Mouse (Mus musculus) left cerebral cortex, adult 11 months (tissue): ENCODE data around the gene Cd1d1.
"Not testable (repeated sequence)": the region's sequence is repeated elsewhere in the genome, so short reads cannot be mapped to it uniquely, and the experiment has no call there.

ENCODE experiments used
- DNase-seq: peaks from one replicate; pipeline ENCODE4 v3.0.0; 2022; ENCODE audit warnings: low spot score

The Cd1d1 gene

GRCm38 (mm10) chr3:86999415-86999740 is at the start of gene Cd1d1:
Gene Cd1d1, minus strand, starts transcription at chr3:86999441.
- no peak for DNase-seq

DNA sequence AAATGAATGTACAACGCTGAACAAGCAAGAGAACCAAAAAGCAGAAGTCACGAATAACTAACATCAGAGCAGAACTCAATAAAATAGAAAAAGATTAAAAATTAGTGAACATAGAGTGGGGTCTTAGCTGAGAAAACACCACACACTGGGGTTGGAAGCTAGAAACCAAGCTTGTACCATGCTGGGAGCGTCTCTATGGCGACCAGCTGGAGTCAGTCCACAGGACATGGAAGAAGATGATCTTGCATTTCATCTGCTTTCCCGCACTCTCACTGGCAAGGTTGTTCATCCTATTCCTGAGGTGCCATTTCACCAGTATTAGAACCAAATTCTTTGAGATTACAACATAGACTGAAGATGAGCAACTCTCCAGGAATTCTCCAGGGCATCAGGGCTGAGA is 48.6 kb upstream of the Cd1d1 start:
- no peak for DNase-seq

DNA sequence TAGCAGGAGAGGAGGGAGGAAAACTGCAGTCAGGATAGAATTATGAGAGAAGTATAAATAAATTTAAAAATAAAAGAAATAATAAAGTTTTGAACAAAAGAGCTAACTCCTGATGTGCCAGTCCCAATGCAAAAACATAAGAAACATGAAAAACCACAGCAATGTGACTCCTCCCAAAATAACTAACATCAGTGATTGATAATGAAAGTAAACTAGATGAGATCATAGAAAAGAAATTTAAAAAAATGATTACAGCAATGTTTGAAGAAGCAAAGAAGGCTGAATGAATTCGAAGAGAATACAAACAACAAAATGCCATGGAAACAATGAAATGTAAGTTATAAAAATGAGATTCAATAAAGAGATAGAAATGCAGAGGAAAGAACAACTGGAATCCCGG is 42.5 kb upstream of the Cd1d1 start:
- no peak for DNase-seq

- no peak for DNase-seq
These were observed 39.3 kb upstream of the Cd1d1 start for GRCm38 (mm10) chr3:87038500-87038899.

GRCm38 (mm10) chr3:87034061-87034460 is 34.8 kb upstream of the Cd1d1 start:
- DNase-seq = no peak

- DNase-seq = peak; percentile 49
These were observed 34.1 kb upstream of the Cd1d1 start for GRCm38 (mm10) chr3:87033357-87033756.

- peak; percentile 48 for DNase-seq
These were observed 31.6 kb upstream of the Cd1d1 start for GRCm38 (mm10) chr3:87030855-87031254.

- no peak for DNase-seq
These were observed 18.5 kb upstream of the Cd1d1 start for GRCm38 (mm10) chr3:87017707-87018106.

DNA sequence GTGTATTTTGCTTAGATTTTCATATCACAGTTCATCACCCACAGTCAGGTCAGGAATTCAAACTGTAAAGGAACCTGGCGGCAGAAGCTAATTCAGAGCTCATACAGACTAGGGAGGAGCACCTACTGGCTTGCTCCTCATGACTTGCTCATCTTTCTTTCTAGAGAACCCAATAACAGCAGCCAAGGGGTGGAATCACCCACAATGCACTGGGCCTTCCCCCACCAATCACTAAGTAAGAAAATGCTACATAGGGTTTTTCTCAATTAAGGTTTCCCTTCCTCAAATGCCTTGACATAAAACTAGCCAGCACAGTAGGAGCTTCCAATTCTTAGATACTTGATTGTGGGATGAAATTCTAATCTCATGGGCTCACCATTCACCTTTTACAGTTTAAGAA is 17.8 kb upstream of the Cd1d1 start:
- DNase-seq = no peak

GRCm38 (mm10) chr3:87015931-87016330 is 16.7 kb upstream of the Cd1d1 start:
- DNase-seq = no peak

- DNase-seq = not testable (repeated sequence)
These were observed 13.2 kb upstream of the Cd1d1 start for GRCm38 (mm10) chr3:87012406-87012805.

- not testable (repeated sequence) for DNase-seq
These were observed 9.0 kb upstream of the Cd1d1 start for GRCm38 (mm10) chr3:87008281-87008680.

GRCm38 (mm10) chr3:87000676-87001075 is 1.4 kb upstream of the Cd1d1 start:
- no peak for DNase-seq

GRCm38 (mm10) chr3:87000051-87000450 is 810 bp upstream of the Cd1d1 start:
- no peak for DNase-seq

DNA sequence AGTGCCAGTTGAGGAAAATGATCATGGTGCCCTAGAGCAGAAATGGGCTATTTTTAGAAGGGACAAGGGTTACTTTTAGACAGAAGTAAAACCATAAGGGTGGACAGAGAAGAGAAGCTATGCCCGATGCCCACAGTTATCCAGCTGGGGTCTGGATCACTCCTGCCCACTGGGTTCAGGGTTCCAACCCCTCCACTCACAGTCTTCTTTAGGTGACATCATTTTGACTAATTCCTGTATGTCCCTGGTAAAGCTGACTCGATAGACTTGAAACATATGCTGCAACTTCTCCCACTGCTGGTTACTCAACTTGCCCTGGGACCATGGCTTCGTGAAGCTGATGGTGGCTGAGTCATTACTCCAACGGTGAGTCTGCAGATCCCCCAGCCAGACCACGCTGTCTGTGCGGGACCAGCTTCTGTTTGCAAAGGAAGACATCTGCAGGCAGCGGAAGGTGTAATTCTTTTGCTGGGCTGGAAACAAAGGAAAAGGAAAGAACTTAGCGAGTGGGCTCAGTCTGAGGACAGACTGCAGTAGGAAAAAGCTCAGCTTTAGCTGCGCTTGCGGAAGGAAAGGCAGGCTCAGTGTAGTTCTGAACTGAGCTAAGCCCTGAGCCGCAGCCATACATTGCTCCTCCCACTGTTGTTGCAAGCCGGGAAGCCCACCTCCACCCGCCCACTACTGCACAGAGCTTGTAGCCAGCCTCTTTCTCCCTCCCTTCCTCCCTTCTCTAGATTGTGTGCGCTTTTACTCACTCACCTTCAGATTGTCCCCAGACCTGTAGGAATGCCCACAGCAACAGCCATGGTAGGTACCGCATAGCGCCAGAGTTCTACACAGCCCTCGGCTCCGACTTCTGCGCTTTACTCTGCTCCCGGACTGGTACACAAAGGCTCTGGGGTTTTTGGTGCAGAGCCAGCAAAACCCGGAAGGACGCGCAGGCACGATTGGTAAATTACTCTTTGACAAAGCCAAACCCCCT is 517 bp downstream of the Cd1d1 start:
- DNase-seq = peak; percentile 7

DNA sequence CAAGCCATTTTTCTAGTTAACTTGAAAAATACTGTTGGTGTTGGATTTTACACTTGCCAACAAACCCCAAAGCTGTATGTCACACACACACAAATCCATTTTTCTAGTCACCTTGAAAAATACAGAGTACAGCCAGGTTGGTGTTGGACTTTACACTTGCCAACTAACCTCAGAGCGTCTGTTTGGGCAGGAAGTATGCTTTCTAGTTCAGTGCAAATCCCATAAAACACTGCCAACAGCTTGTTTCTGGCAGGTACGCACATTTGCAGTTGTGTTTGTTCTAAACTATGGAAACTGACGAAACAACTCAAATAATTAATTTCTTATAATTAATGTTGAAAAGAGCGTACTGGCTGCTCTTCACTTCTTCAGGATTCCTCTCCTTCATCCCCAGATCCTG is 3.1 kb downstream of the Cd1d1 start:
- DNase-seq = no peak

- DNase-seq = no peak
These were observed 3.9 kb downstream of the Cd1d1 start for GRCm38 (mm10) chr3:86995381-86995780.

DNA sequence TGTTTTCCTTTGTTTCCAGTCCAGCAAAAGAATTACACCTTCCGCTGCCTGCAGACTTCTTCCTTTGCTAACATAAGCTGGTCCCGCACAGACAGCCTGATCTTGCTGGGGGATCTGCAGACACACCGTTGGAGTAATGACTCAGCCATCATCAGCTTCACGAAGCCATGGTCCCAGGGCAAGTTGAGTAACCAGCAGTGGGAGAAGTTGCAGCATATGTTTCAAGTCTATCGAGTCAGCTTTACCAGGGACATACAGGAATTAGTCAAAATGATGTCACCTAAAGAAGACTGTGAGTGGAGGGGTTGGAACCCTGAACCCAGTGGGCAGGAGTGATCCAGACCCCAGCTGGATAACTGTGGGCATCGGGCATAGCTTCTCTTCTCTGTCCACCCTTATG is 12.3 kb downstream of the Cd1d1 start:
- not testable (repeated sequence) for DNase-seq

DNA sequence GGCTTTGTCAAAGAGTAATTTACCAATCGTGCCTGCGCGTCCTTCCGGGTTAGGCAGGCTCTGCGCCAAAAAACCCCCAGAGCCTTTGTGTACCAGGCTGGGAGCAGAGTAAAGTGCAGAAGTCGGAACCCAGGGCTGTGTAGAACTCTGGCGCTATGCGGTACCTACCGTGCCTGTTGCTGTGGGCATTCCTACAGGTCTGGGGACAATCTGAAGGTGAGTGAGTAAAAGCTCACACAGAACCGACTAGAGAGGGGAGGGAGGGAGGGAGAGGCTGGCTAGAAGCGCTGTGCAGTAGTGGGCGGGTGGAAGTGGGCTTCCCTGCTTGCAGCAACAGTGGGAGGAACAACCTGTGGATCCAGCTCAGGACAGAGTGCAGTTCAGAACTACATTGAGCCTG is 12.8 kb downstream of the Cd1d1 start:
- no peak for DNase-seq

DNA sequence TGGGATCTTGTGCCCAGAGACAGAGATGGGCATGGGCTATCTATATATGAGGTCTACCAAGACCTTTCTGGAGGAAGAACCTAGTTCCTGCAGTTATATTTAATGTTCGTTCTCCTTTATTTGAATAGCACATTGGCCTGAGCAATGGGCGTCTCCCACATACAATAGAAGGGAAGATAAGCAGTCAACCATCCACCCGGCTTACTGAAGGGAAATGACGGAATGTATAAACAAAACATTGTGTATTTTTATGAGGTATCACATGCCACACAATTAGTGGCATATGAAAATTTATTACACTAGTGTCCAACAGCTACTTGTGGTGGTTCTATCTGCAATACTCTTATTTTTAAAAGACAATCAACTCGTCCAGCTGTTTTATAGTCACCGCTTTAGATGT is 15.9 kb downstream of the Cd1d1 start:
- DNase-seq = no peak

DNA sequence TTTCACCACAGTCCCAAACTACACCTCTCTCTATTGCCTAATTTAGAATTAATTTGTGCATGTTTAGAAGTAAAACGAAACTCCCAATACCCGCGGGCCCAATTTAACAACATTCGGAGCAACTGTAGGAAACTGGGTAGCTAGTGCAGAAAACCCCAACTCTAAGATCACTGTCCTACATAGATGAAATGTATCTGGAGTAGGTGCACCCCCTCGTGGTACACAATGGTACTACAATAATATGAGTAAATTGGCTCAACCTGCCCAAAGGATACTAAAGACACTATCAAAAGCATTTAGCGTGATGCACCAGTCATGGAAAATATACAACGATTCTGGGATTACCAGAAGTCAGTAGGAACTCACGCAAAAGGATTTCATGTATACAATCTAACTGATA is 22.7 kb downstream of the Cd1d1 start:
- peak; percentile 73 for DNase-seq

- no peak for DNase-seq
These were observed 24.1 kb downstream of the Cd1d1 start for GRCm38 (mm10) chr3:86975150-86975549.

- DNase-seq = no peak
These were observed 36.4 kb downstream of the Cd1d1 start for GRCm38 (mm10) chr3:86962665-86963435.
